Mouse (Mus musculus) MEL (cell line): Measurements from ENCODE around the gene Pafah1b1. TPM values are rescaled to one million over a fixed set of nuclear protein-coding genes. Genes with fewer than 3 reads are reported as not detected.

Experiments used
- DNase-seq: peaks from one replicate; pipeline ENCODE4 v3.0.0; 2011; ENCODE audit warnings: low read depth, low spot score
- H3K27ac ChIP-seq: 2 replicates; pipeline ENCODE4 v1.5.1; 2012; ENCODE audit warnings: low read depth, mild to moderate bottlenecking, control low read depth, low read length, moderate library complexity; ENCODE audit not compliant: control insufficient read depth
- H3K27me3 ChIP-seq, 2 experiments: fragments of 150-350 bp in 1 of 2; sonication (generic) in 1 of 2; 2 replicates each; pipeline ENCODE4 v1.6.1; 2012; ENCODE audit warnings: low read length in 2 of 2, mild to moderate bottlenecking in 2 of 2, improper control_type of control experiment in 1 of 2, moderate library complexity in 1 of 2; ENCODE audit not compliant: insufficient read depth in 2 of 2, control insufficient read depth in 1 of 2
- H3K36me3 ChIP-seq, 2 experiments: 2 replicates each; pipeline ENCODE4 v1.6.1; 2012 to 2014; ENCODE audit warnings: low read length in 2 of 2, improper control_type of control experiment in 1 of 2, inconsistent platforms in 1 of 2, mild to moderate bottlenecking in 1 of 2; ENCODE audit not compliant: insufficient read depth in 2 of 2, control insufficient read depth in 1 of 2
- H3K4me1 ChIP-seq, 2 experiments: fragments of 150-350 bp in 1 of 2; sonication (generic) in 1 of 2; 2 replicates each; pipeline ENCODE4 v1.6.1; 2012; ENCODE audit warnings: low read length in 2 of 2, improper control_type of control experiment in 1 of 2, mild to moderate bottlenecking in 1 of 2; ENCODE audit not compliant: insufficient read depth in 2 of 2, control insufficient read depth in 1 of 2
- H3K4me3 ChIP-seq, 2 experiments: fragments of 150-350 bp in 1 of 2; sonication (generic) in 1 of 2; 2 replicates each; pipeline ENCODE4 v1.5.1; 2012; ENCODE audit warnings: low read depth in 2 of 2, low read length in 2 of 2, mild to moderate bottlenecking in 2 of 2, moderate library complexity in 2 of 2, control low read depth in 1 of 2, improper control_type of control experiment in 1 of 2; ENCODE audit not compliant: control insufficient read depth in 1 of 2, insufficient read depth in 1 of 2
- H3K79me2 ChIP-seq: 2 replicates; pipeline ENCODE4 v1.6.1; 2012; ENCODE audit warnings: mild to moderate bottlenecking, low read length, moderate library complexity; ENCODE audit not compliant: control insufficient read depth, poor library complexity, insufficient read depth
- H3K9ac ChIP-seq: 2 replicates; pipeline ENCODE4 v1.6.1; 2012; ENCODE audit warnings: low read depth, mild to moderate bottlenecking, control low read depth, low read length, moderate library complexity; ENCODE audit not compliant: control insufficient read depth, poor library complexity, severe bottlenecking
- H3K9me3 ChIP-seq: fragments of 150-350 bp; sonication (generic); replicated peaks from 2 replicates; pipeline ENCODE4 v1.6.1; 2012; ENCODE audit warnings: mild to moderate bottlenecking, low read length, improper control_type of control experiment, moderate library complexity; ENCODE audit not compliant: insufficient read depth
- CHD1 ChIP-seq: IDR thresholded peaks from 2 replicates; pipeline ENCODE4 v1.6.1; 2012; ENCODE audit warnings: low read depth, mild to moderate bottlenecking, inconsistent platforms, low read length, improper control_type of control experiment
- CHD2 ChIP-seq: IDR thresholded peaks from 2 replicates; pipeline ENCODE4 v1.6.1; 2011; ENCODE audit warnings: low read length, improper control_type of control experiment
- CTCF ChIP-seq, 3 experiments: IDR thresholded peaks in 2 of 3; conservative IDR thresholded peaks in 1 of 3; 2 replicates each; pipeline ENCODE4 v1.5.1; 2011 to 2012; ENCODE audit warnings: low read length in 3 of 3, low read depth in 2 of 3, mild to moderate bottlenecking in 2 of 3, improper control_type of control experiment in 1 of 3, inconsistent platforms in 1 of 3, mixed read lengths in 1 of 3, moderate library complexity in 1 of 3; ENCODE audit not compliant: control insufficient read depth in 1 of 3, insufficient read depth in 1 of 3, poor library complexity in 1 of 3, severe bottlenecking in 1 of 3
- E2F4 ChIP-seq: IDR thresholded peaks from 2 replicates; pipeline ENCODE4 v1.6.1; 2011; ENCODE audit warnings: low read depth, low read length, improper control_type of control experiment, borderline replicate concordance
- EP300 ChIP-seq, 2 experiments: IDR thresholded peaks; 2 replicates each; pipeline ENCODE4 v1.6.1; 2011; ENCODE audit warnings: improper control_type of control experiment in 2 of 2, low read length in 2 of 2, low read depth in 1 of 2, mild to moderate bottlenecking in 1 of 2
- GABPA ChIP-seq: IDR thresholded peaks from 2 replicates; pipeline ENCODE4 v1.6.1; 2012; ENCODE audit warnings: low read depth, mild to moderate bottlenecking, inconsistent platforms, low read length, improper control_type of control experiment, moderate library complexity
- GATA1 ChIP-seq: IDR thresholded peaks from 2 replicates; pipeline ENCODE4 v1.6.1; 2011; ENCODE audit warnings: low read depth, low read length, improper control_type of control experiment
- HCFC1 ChIP-seq: IDR thresholded peaks from 2 replicates; pipeline ENCODE4 v1.6.1; 2012; ENCODE audit warnings: low read depth, mild to moderate bottlenecking, inconsistent platforms, low read length, improper control_type of control experiment, moderate library complexity
- JUND ChIP-seq: IDR thresholded peaks from 2 replicates; pipeline ENCODE4 v1.6.1; 2011; ENCODE audit warnings: low read depth, mild to moderate bottlenecking, improper control_type of control experiment, low read length
- KAT2A ChIP-seq: conservative IDR thresholded peaks from 2 replicates; pipeline ENCODE4 v1.6.1; 2012; ENCODE audit warnings: low read depth, low read length, improper control_type of control experiment, inconsistent platforms
- MAX ChIP-seq: IDR thresholded peaks from 2 replicates; pipeline ENCODE4 v1.6.1; 2011; ENCODE audit warnings: low read length, improper control_type of control experiment
- MAZ ChIP-seq: IDR thresholded peaks from 2 replicates; pipeline ENCODE4 v1.6.1; 2012; ENCODE audit warnings: low read depth, mild to moderate bottlenecking, inconsistent platforms, low read length, improper control_type of control experiment
- MEF2A ChIP-seq: IDR thresholded peaks from 2 replicates; pipeline ENCODE4 v1.6.1; 2014; ENCODE audit warnings: low read depth, mild to moderate bottlenecking, inconsistent platforms, low read length, improper control_type of control experiment; ENCODE audit not compliant: poor library complexity, insufficient replicate concordance, severe bottlenecking; ENCODE audit errors: extremely low read depth
- MYC ChIP-seq: IDR thresholded peaks from 2 replicates; pipeline ENCODE4 v1.6.1; 2011; ENCODE audit warnings: low read depth, mild to moderate bottlenecking, low read length, improper control_type of control experiment, moderate library complexity
- POLR2AphosphoS2 ChIP-seq: IDR thresholded peaks from 2 replicates; pipeline ENCODE4 v1.6.1; 2011; ENCODE audit warnings: low read length, improper control_type of control experiment
- RAD21 ChIP-seq: IDR thresholded peaks from 2 replicates; pipeline ENCODE4 v1.6.1; 2011; ENCODE audit warnings: mild to moderate bottlenecking, low read depth, low read length, improper control_type of control experiment
- SIN3A ChIP-seq: IDR thresholded peaks from 2 replicates; pipeline ENCODE4 v1.6.1; 2012; ENCODE audit warnings: low read length, improper control_type of control experiment, inconsistent platforms
- SMC3 ChIP-seq: IDR thresholded peaks from 2 replicates; pipeline ENCODE4 v1.6.1; 2011; ENCODE audit warnings: low read depth, low read length, improper control_type of control experiment
- TBP ChIP-seq: IDR thresholded peaks from 2 replicates; pipeline ENCODE4 v1.8.0; 2011; ENCODE audit warnings: low read depth, low read length, improper control_type of control experiment
- TCF12 ChIP-seq: IDR thresholded peaks from 2 replicates; pipeline ENCODE4 v1.6.1; 2014; ENCODE audit warnings: low read depth, mild to moderate bottlenecking, inconsistent platforms, low read length, improper control_type of control experiment, moderate library complexity
- UBTF ChIP-seq: IDR thresholded peaks from 2 replicates; pipeline ENCODE4 v1.6.1; 2012; ENCODE audit warnings: low read depth, mild to moderate bottlenecking, inconsistent platforms, low read length, improper control_type of control experiment, moderate library complexity, borderline replicate concordance; ENCODE audit not compliant: insufficient read depth
- ZC3H11A ChIP-seq: IDR thresholded peaks from 2 replicates; pipeline ENCODE4 v1.6.1; 2012; ENCODE audit warnings: low read depth, mild to moderate bottlenecking, inconsistent platforms, low read length, improper control_type of control experiment
- ZMIZ1 ChIP-seq: IDR thresholded peaks from 2 replicates; pipeline ENCODE4 v1.6.1; 2012; ENCODE audit warnings: low read depth, mild to moderate bottlenecking, inconsistent platforms, low read length, improper control_type of control experiment, moderate library complexity
- ZNF384 ChIP-seq: IDR thresholded peaks from 2 replicates; pipeline ENCODE4 v1.6.1; 2012; ENCODE audit warnings: low read depth, mild to moderate bottlenecking, inconsistent platforms, low read length, improper control_type of control experiment
- polyA plus RNA-seq, 2 experiments: library from polyadenylated mRNA; stranded (reverse) in 1 of 2; unstranded in 1 of 2; fragments of >175 nt in 1 of 2; fragments of >200 nt in 1 of 2; gene quantifications; 2 replicates each; pipeline versions ENCODE4 v1.2.1 to v1.2.4; 2012; ENCODE audit warnings: low replicate concordance in 2 of 2, low read depth in 1 of 2; ENCODE audit not compliant: insufficient read length in 2 of 2, insufficient read depth in 1 of 2, missing spikeins in 1 of 2
- total RNA-seq: library from RNA; depleted of rRNA; stranded (reverse); fragments of 300-350 nt; gene quantifications from 2 replicates; pipeline ENCODE4 v1.2.3, GENCODE M21; 2012

The Pafah1b1 gene
- total and polyA plus RNA-seq, 3 experiments = 54.5 to 67.4 TPM; not detected in 1

DNA sequence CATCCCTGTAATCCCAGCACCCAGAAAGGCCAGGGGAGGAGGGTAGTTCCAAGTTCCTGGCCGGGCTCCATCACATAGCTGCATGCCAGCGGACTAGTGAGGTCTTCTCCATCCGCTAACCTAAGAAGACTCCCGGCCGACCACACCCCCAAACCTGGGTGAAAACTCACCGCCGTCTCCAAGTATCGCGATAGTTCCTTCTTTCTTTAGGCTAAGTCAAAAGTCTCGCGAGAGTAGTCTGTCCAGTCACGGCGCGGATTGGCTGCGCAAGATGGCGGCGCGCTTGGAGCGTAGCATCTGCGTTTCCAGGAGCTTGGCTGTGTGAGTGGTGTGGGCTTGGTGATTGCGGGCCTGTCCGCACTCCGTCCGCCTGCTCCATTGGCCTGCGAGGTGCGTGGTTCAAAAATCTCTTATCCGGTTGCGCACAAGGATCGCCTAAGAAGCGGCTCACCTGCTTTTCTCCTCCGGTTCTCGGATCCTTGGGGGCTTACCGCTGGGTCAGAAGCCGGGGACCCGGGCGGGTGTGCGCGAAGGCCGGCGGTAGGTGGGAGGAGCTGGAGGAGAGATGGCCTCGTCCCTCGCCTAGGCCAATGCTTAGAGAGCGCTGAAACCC, 46.2 kb upstream of the Pafah1b1 start, which contains the start of gene Mettl16 (continued):
- TF ChIP-seq EP300 (IDR thresholded peaks at IDR 0.05; ENCODE audit: low read depth in 1 of 2, low read length in 2 of 2) (no peak), CHD1 (no peak), CTCF (IDR thresholded peaks at IDR 0.05 in 2 of 3, conservative IDR thresholded peaks at IDR 0.05 in 1 of 3; ENCODE audit: control insufficient read depth in 1 of 3, insufficient read depth in 1 of 3, low read depth in 2 of 3, low read length in 3 of 3, poor library complexity in 1 of 3, severe bottlenecking in 1 of 3) (no peak), MAZ (0 out of 2 replicates have a peak, but pooled peaks have one; percentile 52), MAX (peak; percentile 0), GABPA (no peak), POLR2AphosphoS2 (peak; percentile 92), TCF12 (peak; percentile 82)

DNA sequence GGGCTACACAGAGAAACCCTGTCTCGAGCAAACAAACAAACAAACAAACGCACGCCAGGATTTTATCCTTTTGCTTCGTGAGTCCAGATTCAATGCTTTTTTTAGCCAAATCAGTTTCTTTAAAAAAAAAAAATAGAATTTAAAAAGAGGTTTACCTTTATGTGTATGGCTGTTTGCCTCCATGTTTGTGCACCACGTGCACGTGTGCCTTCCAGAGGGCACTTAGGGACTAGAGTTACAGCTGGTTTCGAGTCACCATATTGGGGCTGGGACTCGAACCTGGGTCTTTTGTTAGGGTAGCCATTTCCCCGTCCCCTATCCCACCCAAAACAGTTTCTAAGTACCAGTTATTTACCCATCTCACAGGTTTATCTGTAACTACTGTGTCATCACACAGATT, 45.6 kb upstream of the Pafah1b1 start:
- DNase-seq = no peak
- H3K27ac ChIP-seq = no peak overlapping the region
- 0 out of 2 replicates have a peak, but pooled peaks have one; percentile 30 for TF ChIP-seq MYC
- TF ChIP-seq MAZ = 0 out of 2 replicates have a peak, but pooled peaks have one; percentile 15
- TF ChIP-seq ZNF384 = no peak
- TF ChIP-seq, all 39 proteins: peak for 2
- Histone ChIP-seq H3K9ac (peak overlapping the region; percentile 71), H3K4me3 (peak overlapping the region; percentile 54 to 64), H3K79me2 (peaks cover 41% of the 10 kb centered on the region), H3K9me3 (no peaks in the 10 kb centered on the region), H3K27me3 (no peaks in the 10 kb centered on the region), H3K4me1 (peaks cover 10 to 26% of the 10 kb centered on the region in 2 experiments; a peak in 3 of 4 replicates), H3K36me3 (peaks cover 11 to 32% of the 10 kb centered on the region in 2 experiments)

DNA sequence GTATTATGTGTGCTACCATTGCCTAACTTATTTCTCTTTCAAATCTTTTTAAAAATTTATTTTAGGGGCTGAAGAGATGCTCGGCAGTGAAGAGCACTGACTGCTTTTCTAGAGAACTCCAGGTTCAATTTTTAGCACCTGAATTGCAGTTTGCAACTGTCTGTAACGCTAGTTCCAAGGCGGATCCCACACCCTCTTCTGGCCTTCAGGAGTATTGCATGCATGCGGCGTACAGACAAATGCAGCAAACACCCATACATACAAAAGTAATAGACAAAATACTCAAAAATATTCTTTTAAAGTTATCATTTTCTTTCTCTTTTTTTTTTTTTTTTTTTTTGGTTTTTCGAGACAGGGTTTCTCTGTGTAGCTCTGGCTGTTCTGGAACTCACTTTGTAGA, 43.6 kb upstream of the Pafah1b1 start:
- no peaks in the 10 kb centered on the region for H3K27me3 ChIP-seq
- TF ChIP-seq TBP (no peak), ZC3H11A (peak; percentile 73), RAD21 (peak; percentile 66), JUND (no peak), CTCF (IDR thresholded peaks at IDR 0.05 in 2 of 3, conservative IDR thresholded peaks at IDR 0.05 in 1 of 3; ENCODE audit: control insufficient read depth in 1 of 3, insufficient read depth in 1 of 3, low read depth in 2 of 3, low read length in 3 of 3, poor library complexity in 1 of 3, severe bottlenecking in 1 of 3) (peak; percentile 78 to 86 (median 84)), HCFC1 (peak; percentile 44; the same call in 1 of the 2 replicates), CHD2 (no peak), GATA1 (no peak), SMC3 (peak; percentile 93), SIN3A (peak; percentile 46; the same call in 1 of the 2 replicates), ZMIZ1 (no peak), UBTF (no peak), KAT2A (no peak), E2F4 (no peak), MAX (no peak), MEF2A (no peak), EP300 (IDR thresholded peaks at IDR 0.05; ENCODE audit: low read depth in 1 of 2, low read length in 2 of 2) (no peak), ZNF384 (peak; percentile 12; the same call in 1 of the 2 replicates)
- TF ChIP-seq, all 39 proteins: peak for 7
- Histone ChIP-seq H3K79me2 (peaks cover 23% of the 10 kb centered on the region), H3K9me3 (no peaks in the 10 kb centered on the region), H3K4me1 (peaks cover 10 to 21% of the 10 kb centered on the region in 2 experiments; a peak in 3 of 4 replicates), H3K4me3 (no peak overlapping the region), H3K36me3 (peaks cover 2 to 20% of the 10 kb centered on the region in 2 experiments; a peak in 2 of 4 replicates), H3K9ac (no peak overlapping the region), H3K27ac (no peak overlapping the region)
- DNase-seq = peak; percentile 88
